ENCODE assay signal across 17 mouse cellular contexts in the genomic region with DNA sequence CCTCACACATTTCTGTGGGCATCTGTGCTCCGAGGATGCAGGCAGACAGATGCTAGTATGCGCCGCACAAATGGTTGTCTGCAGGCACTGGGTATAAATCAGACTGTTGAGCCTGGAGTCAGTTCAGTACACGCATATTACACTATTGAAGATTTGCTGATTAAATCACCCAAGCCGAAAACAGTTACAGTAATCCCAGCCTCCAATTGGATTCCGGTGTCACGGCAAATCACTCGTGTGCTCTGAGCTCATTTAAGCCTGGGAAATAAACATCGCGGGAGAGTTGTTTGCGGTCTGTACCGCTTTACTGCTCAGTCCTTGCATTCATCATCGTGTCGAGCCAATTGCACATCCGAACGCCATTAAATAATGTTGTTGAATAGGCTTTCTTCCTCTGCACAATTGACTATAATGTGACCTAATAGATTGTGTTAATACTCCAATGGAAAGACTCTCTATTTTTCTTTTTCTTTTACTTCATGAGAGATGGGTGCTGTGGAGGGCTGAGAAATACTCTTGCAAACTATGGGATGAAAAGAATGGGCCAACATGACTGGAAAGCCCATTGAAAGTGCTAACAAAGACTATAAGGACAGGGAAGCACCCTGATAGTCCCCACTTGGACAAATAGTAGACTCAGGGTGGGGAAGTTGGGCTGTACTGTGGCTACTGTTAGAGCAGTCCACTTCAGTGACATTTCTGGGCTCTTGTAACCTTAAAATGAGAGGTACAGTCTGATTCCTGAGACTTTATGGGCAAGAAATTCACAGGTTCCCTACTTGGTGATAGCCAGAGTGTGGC. TPM values are rescaled to one million over a fixed set of nuclear protein-coding genes. Genes with fewer than 3 reads are reported as not detected.
DNase-seq lines count a peak whose midpoint lies in the region; ATAC-seq lines count a peak whose summit lies in the region.
"Had no signal": no experiment of that assay in that cellular context is flagged by ENCODE, and none has a peak within 500 bp of the region (broad histone marks: within the 10 kb centered on the region; RNA-seq: fewer than 3 reads in every experiment).

No protein-coding gene starts in this region.

- H3K9ac ChIP-seq in midbrain, embryonic 12.5 days (replicated peaks) = no peak overlapping the region
- no peak overlapping the region; the same call in 1 of the 2 replicates for H3K9ac ChIP-seq in forebrain, embryonic 15.5 days (replicated peaks)
- H3K9ac ChIP-seq in hindbrain, embryonic 16.5 days (ENCODE audit: low read depth, low read length) = no peak overlapping the region
- 0 out of 2 replicates have a peak overlapping the region, but pooled peaks have one; percentile 14 for H3K9ac ChIP-seq in neural tube, embryonic 15.5 days (replicated peaks)
- H3K9ac ChIP-seq: embryonic facial prominence, embryonic 15.5 days; heart, embryonic 15.5 days; limb, embryonic 15.5 days; liver, postnatal 0 days had no signal

- no peak for DNase-seq in midbrain, embryonic 10.5 days (ENCODE audit: low spot score)
- DNase-seq in gastrocnemius, postnatal 10 days = no peak
- DNase-seq in spleen, adult 12 weeks (ENCODE audit: low spot score) = no peak
- DNase-seq: adrenal gland, adult 8-10 months; cerebellum, adult 9-11 months; kidney, adult 9 months; liver, postnatal 0 days; lung, postnatal 36 days; thymus, adult 2 months had no signal

- no peaks in the 10 kb centered on the region for H3K27me3 ChIP-seq in midbrain, embryonic 12.5 days
- H3K27me3 ChIP-seq in midbrain, embryonic 10.5 days (ENCODE audit: low read depth, poor library complexity, severe bottlenecking) = no peaks in the 10 kb centered on the region
- H3K27me3 ChIP-seq in forebrain, embryonic 15.5 days = no peaks in the 10 kb centered on the region
- no peaks in the 10 kb centered on the region for H3K27me3 ChIP-seq in hindbrain, embryonic 16.5 days (replicated peaks; ENCODE audit: control insufficient read depth, insufficient read depth, low read length)
- H3K27me3 ChIP-seq in neural tube, embryonic 15.5 days (replicated peaks) = no peaks in the 10 kb centered on the region
- H3K27me3 ChIP-seq: embryonic facial prominence, embryonic 15.5 days; heart, embryonic 15.5 days; limb, embryonic 15.5 days had no signal

- no peaks in the 10 kb centered on the region for H3K9me3 ChIP-seq in midbrain, embryonic 12.5 days
- no peaks in the 10 kb centered on the region for H3K9me3 ChIP-seq in midbrain, embryonic 10.5 days (replicated peaks)
- no peaks in the 10 kb centered on the region for H3K9me3 ChIP-seq in forebrain, embryonic 15.5 days
- H3K9me3 ChIP-seq in hindbrain, embryonic 16.5 days (ENCODE audit: control insufficient read depth, low read length) = no peaks in the 10 kb centered on the region
- no peaks in the 10 kb centered on the region for H3K9me3 ChIP-seq in neural tube, embryonic 15.5 days (replicated peaks)
- H3K9me3 ChIP-seq: embryonic facial prominence, embryonic 15.5 days; heart, embryonic 15.5 days; limb, embryonic 15.5 days had no signal

- 0 out of 2 replicates have a peak, but pooled peaks have one; percentile 27 for ATAC-seq in midbrain, embryonic 12.5 days (ENCODE audit: low FRiP score, low read depth)
- ATAC-seq in forebrain, embryonic 15.5 days (replicated peaks) = peak; percentile 90
- ATAC-seq in hindbrain, embryonic 16.5 days = peak; percentile 80
- ATAC-seq in neural tube, embryonic 15.5 days (ENCODE audit: low FRiP score) = peak; percentile 76
- ATAC-seq: liver, postnatal 0 days had no signal

- 0 out of 2 replicates have a peak overlapping the region, but pooled peaks have one; percentile 4 for H3K4me2 ChIP-seq in midbrain, embryonic 12.5 days (replicated peaks)
- peak overlapping the region; percentile 32 for H3K4me2 ChIP-seq in forebrain, embryonic 15.5 days (replicated peaks)
- peak overlapping the region; percentile 47 for H3K4me2 ChIP-seq in hindbrain, embryonic 16.5 days (ENCODE audit: low read length)
- H3K4me2 ChIP-seq in neural tube, embryonic 15.5 days = peak overlapping the region; percentile 48
- H3K4me2 ChIP-seq: embryonic facial prominence, embryonic 15.5 days; heart, embryonic 15.5 days; limb, embryonic 15.5 days had no signal

- no peak overlapping the region for H3K4me3 ChIP-seq in midbrain, embryonic 12.5 days
- no peak overlapping the region for H3K4me3 ChIP-seq in midbrain, embryonic 10.5 days
- H3K4me3 ChIP-seq in forebrain, embryonic 15.5 days = peak overlapping the region; percentile 4; the same call in 1 of the 2 replicates
- no peak overlapping the region for H3K4me3 ChIP-seq in hindbrain, embryonic 16.5 days (ENCODE audit: low read length)
- peak overlapping the region; percentile 9; the same call in 1 of the 2 replicates for H3K4me3 ChIP-seq in neural tube, embryonic 15.5 days (replicated peaks)
- H3K4me3 ChIP-seq: embryonic facial prominence, embryonic 15.5 days; heart, embryonic 15.5 days; limb, embryonic 15.5 days had no signal

- no peaks in the 10 kb centered on the region for H3K36me3 ChIP-seq in midbrain, embryonic 12.5 days
- no peaks in the 10 kb centered on the region for H3K36me3 ChIP-seq in midbrain, embryonic 10.5 days
- H3K36me3 ChIP-seq in forebrain, embryonic 15.5 days = no peaks in the 10 kb centered on the region
- no peaks in the 10 kb centered on the region for H3K36me3 ChIP-seq in hindbrain, embryonic 16.5 days (ENCODE audit: control insufficient read depth, insufficient read depth, low read length)
- H3K36me3 ChIP-seq in neural tube, embryonic 15.5 days = no peaks in the 10 kb centered on the region
- H3K36me3 ChIP-seq: embryonic facial prominence, embryonic 15.5 days; heart, embryonic 15.5 days; limb, embryonic 15.5 days had no signal

- H3K4me1 ChIP-seq in midbrain, embryonic 12.5 days = 0 out of 2 replicates have a peak, but pooled peaks cover 7% of the 10 kb centered on the region
- H3K4me1 ChIP-seq in midbrain, embryonic 10.5 days = no peaks in the 10 kb centered on the region
- peaks cover 16% of the 10 kb centered on the region for H3K4me1 ChIP-seq in forebrain, embryonic 15.5 days
- no peaks in the 10 kb centered on the region; the same call in 1 of the 2 replicates for H3K4me1 ChIP-seq in hindbrain, embryonic 16.5 days (ENCODE audit: control insufficient read depth, insufficient read depth, low read depth, low read length)
- peaks cover 13% of the 10 kb centered on the region; the same call in 1 of the 2 replicates for H3K4me1 ChIP-seq in neural tube, embryonic 15.5 days
- H3K4me1 ChIP-seq: embryonic facial prominence, embryonic 15.5 days; heart, embryonic 15.5 days; limb, embryonic 15.5 days had no signal

- no peak overlapping the region for H3K27ac ChIP-seq in midbrain, embryonic 12.5 days (replicated peaks)
- H3K27ac ChIP-seq in midbrain, embryonic 10.5 days (replicated peaks) = no peak overlapping the region
- H3K27ac ChIP-seq in forebrain, embryonic 15.5 days (replicated peaks) = peak overlapping the region; percentile 68
- no peak overlapping the region; the same call in 1 of the 2 replicates for H3K27ac ChIP-seq in hindbrain, embryonic 16.5 days (ENCODE audit: low read depth, low read length)
- peak overlapping the region; percentile 58 for H3K27ac ChIP-seq in neural tube, embryonic 15.5 days (replicated peaks)
- H3K27ac ChIP-seq: embryonic facial prominence, embryonic 15.5 days; heart, embryonic 15.5 days; limb, embryonic 15.5 days had no signal

- 70% methylated on average over 16 of the region's 16 CpGs for WGBS in midbrain, embryonic 12.5 days
- WGBS in midbrain, embryonic 10.5 days = 91% methylated on average over 16 of the region's 16 CpGs
- WGBS in forebrain, embryonic 15.5 days = 11% methylated on average over 16 of the region's 16 CpGs
- WGBS in hindbrain, embryonic 16.5 days = 47% methylated on average over 16 of the region's 16 CpGs
- WGBS in neural tube, embryonic 15.5 days = 12% methylated on average over 16 of the region's 16 CpGs

RNA-seq across cellular contexts. Expression of a gene that starts 21.7 kb away (rescaled TPM):
- 596 and 650 TPM in 2 replicates for polyA plus RNA-seq in midbrain, embryonic 12.5 days (2016; fragmentation: Nextera tagmentation; extraction: Ambion mirVana)
- polyA plus RNA-seq in midbrain, embryonic 10.5 days (2016; fragmentation: Nextera tagmentation; extraction: Ambion mirVana) = 260 and 367 TPM in 2 replicates
- 1,052 and 1,056 TPM in 2 replicates for polyA plus RNA-seq in forebrain, embryonic 15.5 days (2015; fragmentation: Nextera tagmentation; extraction: Ambion mirVana)
- polyA plus RNA-seq in hindbrain, embryonic 16.5 days (2015; fragmentation: Nextera tagmentation; extraction: Ambion mirVana) = 179 and 238 TPM in 2 replicates
- polyA plus RNA-seq in neural tube, embryonic 15.5 days (2015; fragmentation: Nextera tagmentation; extraction: Ambion mirVana) = 156 and 197 TPM in 2 replicates
- 1 to 10 TPM; 4.0 to 5.7 TPM for total RNA-seq in gastrocnemius, postnatal 10 days (2021)
- total RNA-seq: monocyte, adult 5-6 weeks had no signal

Comparison
In these comparisons a context has a peak if more than half of its experiments do, and no peak if none do; other contexts are left out.
1. ATAC-seq: peak in every context shown above with its lines; median percentile 90 in forebrain, embryonic 15.5 days; 80 in hindbrain, embryonic 16.5 days; 76 in neural tube, embryonic 15.5 days; 27 in midbrain, embryonic 12.5 days.
2. H3K27ac ChIP-seq: peak in forebrain, embryonic 15.5 days (single experiment) and neural tube, embryonic 15.5 days (single experiment); none in midbrain, embryonic 12.5 days (single experiment), midbrain, embryonic 10.5 days (single experiment) and hindbrain, embryonic 16.5 days (single experiment).
3. H3K4me3 ChIP-seq: peak in forebrain, embryonic 15.5 days (single experiment) and neural tube, embryonic 15.5 days (single experiment); none in midbrain, embryonic 12.5 days (single experiment), midbrain, embryonic 10.5 days (single experiment) and hindbrain, embryonic 16.5 days (single experiment).
4. Peak in every context shown above with its lines, with median percentiles within 50 percentile points of each other: H3K4me2 ChIP-seq.